Mouse (Mus musculus) C2C12 (cell line): ENCODE data around the gene Fbn1.

Source experiments
- CTCF ChIP-seq: IDR thresholded peaks from one replicate; pipeline ENCODE4 v1.5.1; 2011; ENCODE audit not compliant: control insufficient read depth, insufficient read depth, insufficient read length
- MYOG ChIP-seq: IDR thresholded peaks from one replicate; pipeline ENCODE4 v1.6.1; 2011; ENCODE audit not compliant: control insufficient read depth, insufficient read length; ENCODE audit errors: extremely low read depth
- USF1 ChIP-seq: IDR thresholded peaks from one replicate; pipeline ENCODE4 v1.6.1; 2011; ENCODE audit warnings: low read depth, mild to moderate bottlenecking, control low read depth, moderate library complexity

DNA sequence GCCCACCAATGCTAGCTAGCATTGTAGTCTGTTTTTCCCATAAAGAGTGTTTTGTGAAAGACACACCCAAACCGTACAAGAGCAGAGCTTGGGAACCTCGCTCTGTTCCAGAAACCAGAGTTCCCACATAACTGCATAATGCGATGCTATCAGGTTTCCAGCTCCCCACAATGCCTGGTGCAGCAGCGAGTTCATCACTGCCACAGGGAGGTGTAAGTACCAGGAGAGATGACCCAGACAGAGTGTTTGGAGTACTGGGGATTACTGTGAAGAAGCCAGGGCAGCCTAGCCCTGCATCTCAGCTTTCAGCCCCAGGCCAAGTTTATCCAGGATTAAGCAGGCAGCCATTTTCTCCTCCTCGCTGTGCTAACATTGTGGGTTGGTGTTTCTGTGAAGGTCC, 232.2 kb downstream of the Fbn1 start:
- TF ChIP-seq CTCF = no peak
- no peak for TF ChIP-seq MYOG
- TF ChIP-seq USF1 = no peak
